Mouse (Mus musculus) CH12.LX (cell line): Measurements from ENCODE around the gene Olfr1396. TPM values are rescaled to one million over a fixed set of nuclear protein-coding genes. Genes with fewer than 3 reads are reported as not detected.

Experiments used
- DNase-seq: peaks from one replicate; pipeline ENCODE4 v3.0.0-alpha.2; 2013; ENCODE audit errors: extremely low read depth
- H3K27ac ChIP-seq: 2 replicates; pipeline ENCODE4 v1.5.1; 2012; ENCODE audit warnings: low read depth, mild to moderate bottlenecking, control low read depth, moderate library complexity; ENCODE audit not compliant: insufficient read depth
- H3K27me3 ChIP-seq: replicated peaks from 2 replicates; pipeline ENCODE3; 2012; ENCODE audit warnings: inconsistent platforms
- H3K36me3 ChIP-seq, 2 experiments: replicated peaks in 1 of 2; 2 replicates each; pipeline versions ENCODE3 to v1.6.1; 2012; ENCODE audit warnings: inconsistent platforms in 1 of 2, low read length in 1 of 2, mild to moderate bottlenecking in 1 of 2, mixed read lengths in 1 of 2, moderate library complexity in 1 of 2; ENCODE audit not compliant: control insufficient read depth in 1 of 2, insufficient read depth in 1 of 2
- H3K4me1 ChIP-seq, 2 experiments: 2 replicates each; pipeline ENCODE4 v1.6.1; 2012; ENCODE audit warnings: inconsistent platforms in 1 of 2, moderate library complexity in 1 of 2; ENCODE audit not compliant: insufficient read depth in 2 of 2, control insufficient read depth in 1 of 2
- H3K4me2 ChIP-seq: 2 replicates; pipeline ENCODE4 v1.6.1; 2012; ENCODE audit warnings: low read depth, mild to moderate bottlenecking, control low read depth; ENCODE audit not compliant: poor library complexity, insufficient read depth, severe bottlenecking
- H3K4me3 ChIP-seq, 3 experiments: fragments of 150-350 bp in 1 of 3; sonication (generic) in 1 of 3; replicated peaks in 1 of 3; 2 replicates each; pipeline versions ENCODE3 to v1.5.1; 2011 to 2012; ENCODE audit warnings: low read depth in 2 of 3, low read length in 2 of 3, mild to moderate bottlenecking in 2 of 3, moderate library complexity in 2 of 3, control low read depth in 1 of 3, improper control_type of control experiment in 1 of 3, inconsistent platforms in 1 of 3, mixed read lengths in 1 of 3; ENCODE audit not compliant: poor library complexity in 1 of 3
- H3K79me2 ChIP-seq: replicated peaks from 2 replicates; pipeline ENCODE4 v1.6.1; 2012; ENCODE audit warnings: mild to moderate bottlenecking, moderate library complexity; ENCODE audit not compliant: control insufficient read depth, poor library complexity, insufficient read depth, severe bottlenecking; ENCODE audit errors: extremely low read depth
- H3K9ac ChIP-seq: 2 replicates; pipeline ENCODE4 v1.6.1; 2012; ENCODE audit warnings: low read depth, mild to moderate bottlenecking, control low read depth, moderate library complexity; ENCODE audit not compliant: insufficient read depth
- H3K9me3 ChIP-seq: replicated peaks from 2 replicates; pipeline ENCODE3; 2012; ENCODE audit warnings: low read length, inconsistent platforms, mixed read lengths
- BHLHE40 ChIP-seq: IDR thresholded peaks from 2 replicates; pipeline ENCODE4 v1.6.1; 2011; ENCODE audit warnings: mild to moderate bottlenecking, low read depth, low read length, improper control_type of control experiment
- CHD1 ChIP-seq: IDR thresholded peaks from 2 replicates; pipeline ENCODE4 v1.6.1; 2012; ENCODE audit warnings: low read depth, low read length, improper control_type of control experiment, inconsistent platforms
- CTCF ChIP-seq, 2 experiments: IDR thresholded peaks in 1 of 2; conservative IDR thresholded peaks in 1 of 2; 2 replicates each; pipeline ENCODE4 v1.5.1; 2011 to 2012; ENCODE audit warnings: low read depth in 2 of 2, low read length in 2 of 2, improper control_type of control experiment in 1 of 2, inconsistent platforms in 1 of 2, mild to moderate bottlenecking in 1 of 2, moderate library complexity in 1 of 2
- E2F4 ChIP-seq: IDR thresholded peaks from 2 replicates; pipeline ENCODE4 v1.6.1; 2011; ENCODE audit warnings: low read depth, low read length, improper control_type of control experiment; ENCODE audit not compliant: insufficient replicate concordance
- EP300 ChIP-seq: IDR thresholded peaks from 2 replicates; pipeline ENCODE4 v1.6.1; 2011; ENCODE audit warnings: low read length, improper control_type of control experiment
- GABPA ChIP-seq: IDR thresholded peaks from 2 replicates; pipeline ENCODE4 v1.6.1; 2012; ENCODE audit warnings: low read depth, low read length, improper control_type of control experiment, inconsistent platforms; ENCODE audit not compliant: insufficient replicate concordance
- HCFC1 ChIP-seq: IDR thresholded peaks from 2 replicates; pipeline ENCODE4 v1.6.1; 2012; ENCODE audit warnings: low read depth, mild to moderate bottlenecking, inconsistent platforms, low read length, improper control_type of control experiment
- IRF4 ChIP-seq: IDR thresholded peaks from 2 replicates; pipeline ENCODE4 v1.6.1; 2014; ENCODE audit warnings: low read depth, mild to moderate bottlenecking, inconsistent platforms, low read length, improper control_type of control experiment
- MAX ChIP-seq: IDR thresholded peaks from 2 replicates; pipeline ENCODE4 v1.6.1; 2011; ENCODE audit warnings: low read length, improper control_type of control experiment
- MAZ ChIP-seq: IDR thresholded peaks from 2 replicates; pipeline ENCODE4 v1.6.1; 2012; ENCODE audit warnings: low read depth, mild to moderate bottlenecking, inconsistent platforms, low read length, improper control_type of control experiment, moderate library complexity
- MEF2A ChIP-seq: IDR thresholded peaks from 2 replicates; pipeline ENCODE4 v1.6.1; 2014; ENCODE audit warnings: low read depth, mild to moderate bottlenecking, inconsistent platforms, low read length, improper control_type of control experiment, borderline replicate concordance
- MYC ChIP-seq: IDR thresholded peaks from 2 replicates; pipeline ENCODE4 v1.6.1; 2011; ENCODE audit warnings: low read depth, mild to moderate bottlenecking, improper control_type of control experiment, low read length
- NELFE ChIP-seq: IDR thresholded peaks from 2 replicates; pipeline ENCODE4 v1.6.1; 2011; ENCODE audit warnings: low read depth, low read length, improper control_type of control experiment
- PAX5 ChIP-seq: IDR thresholded peaks from 2 replicates; pipeline ENCODE4 v1.6.1; 2012; ENCODE audit warnings: low read length, inconsistent platforms, mixed read lengths
- POLR2A ChIP-seq: IDR thresholded peaks from 2 replicates; pipeline ENCODE4 v1.6.1; 2011; ENCODE audit warnings: low read depth, mild to moderate bottlenecking, improper control_type of control experiment, low read length
- POLR2AphosphoS2 ChIP-seq: IDR thresholded peaks from 2 replicates; pipeline ENCODE4 v1.6.1; 2011; ENCODE audit warnings: low read depth, low read length, improper control_type of control experiment
- RAD21 ChIP-seq: IDR thresholded peaks from 2 replicates; pipeline ENCODE4 v1.6.1; 2011; ENCODE audit warnings: low read depth, mild to moderate bottlenecking, low read length, improper control_type of control experiment, moderate library complexity
- SIN3A ChIP-seq: IDR thresholded peaks from 2 replicates; pipeline ENCODE4 v1.6.1; 2012; ENCODE audit warnings: low read length, improper control_type of control experiment, inconsistent platforms
- TBP ChIP-seq: conservative IDR thresholded peaks from 2 replicates; pipeline ENCODE4 v1.6.1; 2011; ENCODE audit warnings: low read depth, low read length, improper control_type of control experiment
- ZMIZ1 ChIP-seq: IDR thresholded peaks from 2 replicates; pipeline ENCODE4 v1.6.1; 2012; ENCODE audit warnings: low read depth, mild to moderate bottlenecking, inconsistent platforms, low read length, improper control_type of control experiment
- ZNF384 ChIP-seq: IDR thresholded peaks from 2 replicates; pipeline ENCODE4 v1.6.1; 2012; ENCODE audit warnings: low read depth, low read length, improper control_type of control experiment, inconsistent platforms
- dilution Hi-C: fragments of 300-500 bp; cut with MboI; formaldehyde crosslinking; loops from 2 replicates; pipeline ENCODE4 v1.14.3; 2020; ENCODE audit warnings: low sequenced_read_pairs; ENCODE audit not compliant: extremely low pct_unique_long_range_greater_than_20kb, extremely low pct_ligation_motif_present
- in situ Hi-C: fragments of 300-500 bp; cut with MboI; formaldehyde crosslinking; loops from 3 replicates; pipeline ENCODE4 v1.14.3; 2019; ENCODE audit warnings: low sequenced_read_pairs, low pct_ligation_motif_present, low pct_unique_long_range_greater_than_20kb, mixed read lengths
- polyA plus RNA-seq: library from polyadenylated mRNA; unstranded; fragments of >175 nt; gene quantifications from 2 replicates; pipeline ENCODE4 v1.2.1, GENCODE M21; 2012; ENCODE audit warnings: low read depth; ENCODE audit not compliant: insufficient read length
- total RNA-seq, 2 experiments: library from RNA; depleted of rRNA; stranded (reverse); fragments of 300-350 nt in 1 of 2; fragments of >200 nt in 1 of 2; gene quantifications; 2 replicates each; pipeline ENCODE4 v1.2.3; 2012 to 2014

Olfr1396 gene
- total and polyA plus RNA-seq, 3 experiments = not detected

DNA sequence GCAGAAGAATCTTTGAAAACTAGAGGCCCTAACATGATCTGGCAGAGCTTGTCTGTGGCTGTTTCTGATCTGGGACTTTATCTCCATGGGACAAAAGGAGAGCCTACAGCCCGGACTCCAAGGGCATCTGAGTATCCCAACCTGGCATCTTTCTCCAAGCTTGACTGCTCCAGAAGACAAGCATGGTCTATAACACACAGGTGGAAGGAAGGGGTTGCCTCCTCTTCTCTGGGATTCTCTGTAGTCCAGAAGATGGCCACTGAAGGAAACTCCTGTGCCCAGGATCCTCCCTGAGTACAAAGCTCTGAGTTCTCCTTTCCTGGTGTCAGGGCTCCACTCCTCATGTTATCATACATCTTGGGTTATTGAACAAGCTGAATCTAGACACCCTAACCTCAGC lies 34.0 kb downstream of the Olfr1396 start:
- Histone ChIP-seq H3K9me3 (no peaks in the 10 kb centered on the region), H3K27me3 (no peaks in the 10 kb centered on the region), H3K9ac (no peak overlapping the region), H3K4me2 (no peak overlapping the region), H3K4me3 (no peak overlapping the region), H3K27ac (no peak overlapping the region), H3K36me3 (no peaks in the 10 kb centered on the region), H3K79me2 (no peaks in the 10 kb centered on the region), H3K4me1 (peaks cover 5 to 42% of the 10 kb centered on the region in 2 experiments)
- dilution Hi-C loops (no loop called here), in situ Hi-C loops (no loop called here)
- DNase-seq = no peak
- TF ChIP-seq MEF2A (no peak), TBP (no peak), E2F4 (no peak), CTCF (conservative IDR thresholded peaks at IDR 0.05 in 1 of 2, IDR thresholded peaks at IDR 0.05 in 1 of 2; ENCODE audit: low read depth in 2 of 2, low read length in 2 of 2) (no peak), MAZ (no peak), BHLHE40 (no peak)

DNA sequence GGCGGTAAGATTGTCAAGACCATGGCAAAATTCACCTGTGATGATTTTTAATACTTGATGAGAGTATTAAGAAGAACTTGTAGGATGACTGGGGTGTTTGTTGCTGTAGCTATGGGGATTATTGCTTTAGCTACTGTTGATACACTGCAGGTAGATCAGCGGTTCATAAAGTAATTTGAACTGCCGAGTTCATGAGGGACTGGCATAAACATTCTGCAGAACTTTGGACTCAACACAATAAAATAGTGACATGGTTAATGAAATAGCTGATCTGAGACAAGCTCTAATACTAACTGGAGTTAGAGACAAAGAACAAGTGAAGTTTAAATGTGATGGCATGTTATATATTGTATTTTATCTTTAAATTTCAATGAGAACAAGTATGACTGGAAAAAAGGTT lies 36.0 kb downstream of the Olfr1396 start:
- Histone ChIP-seq H3K9ac (no peak overlapping the region), H3K27me3 (no peaks in the 10 kb centered on the region), H3K9me3 (no peaks in the 10 kb centered on the region), H3K4me2 (no peak overlapping the region), H3K27ac (no peak overlapping the region), H3K4me3 (no peak overlapping the region), H3K36me3 (no peaks in the 10 kb centered on the region), H3K79me2 (no peaks in the 10 kb centered on the region), H3K4me1 (peaks cover 0 to 25% of the 10 kb centered on the region in 2 experiments; a peak in 2 of 4 replicates)
- TF ChIP-seq RAD21 (no peak), SIN3A (no peak), NELFE (no peak), POLR2AphosphoS2 (no peak), ZMIZ1 (no peak), MAZ (no peak), POLR2A (no peak), IRF4 (no peak), GABPA (no peak), EP300 (no peak), MYC (no peak), PAX5 (no peak), ZNF384 (no peak), MAX (no peak), HCFC1 (no peak), CHD1 (no peak)
- dilution Hi-C loops (no loop called here), in situ Hi-C loops (no loop called here)
- DNase-seq = no peak
